In genomic region chr8:83898985-83899362, GRCm38 (mm10) we compare ENCODE assay signal across 8 mouse cellular contexts. TPM values are rescaled to one million over a fixed set of nuclear protein-coding genes. Genes with fewer than 3 reads are reported as not detected.
DNase-seq lines count a peak whose midpoint lies in the region; ATAC-seq and TF ChIP-seq lines count a peak whose summit lies in the region.

No protein-coding gene starts in this region.

- no peaks in the 10 kb centered on the region for H3K79me2 ChIP-seq in liver, adult 2 months (ENCODE audit: control insufficient read depth, insufficient read depth, low read length)

- H3K27ac ChIP-seq in forebrain, embryonic 14.5 days (ENCODE audit: low read depth, low read length), result peak overlapping the region; percentile 99
- peak overlapping the region; percentile 97 for H3K27ac ChIP-seq in intestine, embryonic 14.5 days (ENCODE audit: low read depth)
- no peak overlapping the region for H3K27ac ChIP-seq in liver, adult 2 months (replicated peaks; ENCODE audit: insufficient read depth, low read depth, low read length)

- H3K9me3 ChIP-seq in forebrain, embryonic 14.5 days (replicated peaks; ENCODE audit: control insufficient read depth, low read length), result no peaks in the 10 kb centered on the region
- H3K9me3 ChIP-seq in intestine, embryonic 14.5 days (ENCODE audit: control insufficient read depth, low read length), result no peaks in the 10 kb centered on the region

- peak overlapping the region; percentile 67 for H3K4me2 ChIP-seq in forebrain, embryonic 14.5 days (ENCODE audit: low read length)
- H3K4me2 ChIP-seq in intestine, embryonic 14.5 days (ENCODE audit: low read length), result peak overlapping the region; percentile 78

- 0% methylated on average over 13 of the region's 13 CpGs for WGBS in forebrain, embryonic 14.5 days
- WGBS in intestine, embryonic 14.5 days, result under 1% methylated on average over 13 of the region's 13 CpGs
- 7% methylated on average over 13 of the region's 13 CpGs for WGBS in liver, adult 2 months

- H3K4me3 ChIP-seq in forebrain, embryonic 14.5 days (ENCODE audit: low read depth, low read length), result peak overlapping the region; percentile 96
- H3K4me3 ChIP-seq in intestine, embryonic 14.5 days (ENCODE audit: low read depth, low read length), result peak overlapping the region; percentile 93
- no peak overlapping the region for H3K4me3 ChIP-seq in liver, adult 2 months (ENCODE audit: insufficient read depth, low read depth, low read length)

- peak overlapping the region; percentile 96 for H3K9ac ChIP-seq in forebrain, embryonic 14.5 days (ENCODE audit: low read length)
- peak overlapping the region; percentile 37 for H3K9ac ChIP-seq in intestine, embryonic 14.5 days (ENCODE audit: low read length)
- no peak overlapping the region for H3K9ac ChIP-seq in liver, adult 2 months (ENCODE audit: low read depth, low read length)

- H3K36me3 ChIP-seq in forebrain, embryonic 14.5 days (ENCODE audit: control insufficient read depth, insufficient read depth, low read length), result no peaks in the 10 kb centered on the region
- H3K36me3 ChIP-seq in intestine, embryonic 14.5 days (ENCODE audit: control insufficient read depth, insufficient read depth, low read length), result no peaks in the 10 kb centered on the region
- H3K36me3 ChIP-seq in liver, adult 2 months (ENCODE audit: control insufficient read depth, insufficient read depth, low read length), result no peaks in the 10 kb centered on the region

- TF ChIP-seq POLR2A in liver, adult 2 months (IDR thresholded peaks at IDR 0.05; ENCODE audit: extremely low read depth, insufficient read depth, low read length), result no peak

- peak; percentile 28 to 35 for DNase-seq in lung, adult 18-20 months
- DNase-seq in lung, postnatal 14 days, result no peak
- peak; percentile 99 for DNase-seq in brain, adult 2 months (ENCODE audit: low read depth, low spot score)
- peak; percentile 90 for DNase-seq in forebrain, embryonic 14.5 days (ENCODE audit: low spot score)
- DNase-seq in intestine, embryonic 14.5 days (ENCODE audit: low spot score), result no peak
- DNase-seq in liver, adult 2 months (ENCODE audit: extremely low read depth, low read depth, low spot score), result peak; percentile 40
- DNase-seq in neural tube, embryonic 10.5 days (ENCODE audit: extremely low spot score, low spot score), result peak; percentile 80
- DNase-seq in thymus, postnatal 36 days, result peak; percentile 27 to 38

- H3K27me3 ChIP-seq in forebrain, embryonic 14.5 days (replicated peaks; ENCODE audit: control insufficient read depth, insufficient read depth, low read length), result peaks cover 10% of the 10 kb centered on the region; the same call in 1 of the 2 replicates
- peaks cover 4% of the 10 kb centered on the region; the same call in 1 of the 2 replicates for H3K27me3 ChIP-seq in intestine, embryonic 14.5 days (replicated peaks; ENCODE audit: control insufficient read depth, insufficient read depth, low read length)
- H3K27me3 ChIP-seq in liver, adult 2 months (ENCODE audit: control insufficient read depth, insufficient read depth, low read length), result peaks cover 6% of the 10 kb centered on the region; the same call in 1 of the 2 replicates

- peaks cover 20% of the 10 kb centered on the region for H3K4me1 ChIP-seq in forebrain, embryonic 14.5 days (ENCODE audit: control insufficient read depth, insufficient read depth, low read length)
- H3K4me1 ChIP-seq in intestine, embryonic 14.5 days (replicated peaks; ENCODE audit: control insufficient read depth, insufficient read depth, low read length), result peaks cover 42% of the 10 kb centered on the region
- no peaks in the 10 kb centered on the region for H3K4me1 ChIP-seq in liver, adult 2 months (ENCODE audit: control insufficient read depth, insufficient read depth, low read length)

- ATAC-seq in forebrain, embryonic 14.5 days, result peak; percentile 9; the same call in 1 of the 2 replicates
- ATAC-seq in intestine, embryonic 14.5 days (replicated peaks; ENCODE audit: low FRiP score, low TSS enrichment, low read depth), result peak; percentile 9; the same call in 1 of the 2 replicates

- no peak for TF ChIP-seq CTCF in liver, adult 2 months (IDR thresholded peaks at IDR 0.05; ENCODE audit: low read depth, low read length)

RNA-seq across cellular contexts. Expression of gene Adgrl1, which starts 0.9 kb away (rescaled TPM):
- 44.4 and 50.9 TPM in 2 replicates for polyA plus RNA-seq in forebrain, embryonic 14.5 days (2014; fragmentation: Nextera tagmentation; extraction: Ambion mirVana)
- 21.8 and 24.9 TPM in 2 replicates for polyA plus RNA-seq in intestine, embryonic 14.5 days (2014; fragmentation: Nextera tagmentation; extraction: Ambion mirVana)
- total RNA-seq in liver, adult 2 months (2014; rRNA removed), result 1.6 TPM in 2 replicates
- 2.7 and 3.5 TPM in 2 replicates for polyA plus RNA-seq in liver, adult 2 months (2012; rRNA removed)

RNA-seq across cellular contexts. Expression of gene Gm10644, which starts 56.0 kb away (rescaled TPM):
- 0.61 and 0.93 TPM in 2 replicates for polyA plus RNA-seq in forebrain, embryonic 14.5 days (2014; fragmentation: Nextera tagmentation; extraction: Ambion mirVana)
- 0.23 and 0.37 TPM in 2 replicates for polyA plus RNA-seq in intestine, embryonic 14.5 days (2014; fragmentation: Nextera tagmentation; extraction: Ambion mirVana)
- total RNA-seq in liver, adult 2 months (2014; rRNA removed), result 1.8 and 2.0 TPM in 2 replicates
- polyA plus RNA-seq in liver, adult 2 months (2012; rRNA removed), result 4.0 and 4.3 TPM in 2 replicates

RNA-seq across cellular contexts. Expression of gene Asf1b, which starts 56.3 kb away (rescaled TPM):
- 23.8 and 31.6 TPM in 2 replicates for polyA plus RNA-seq in forebrain, embryonic 14.5 days (2014; fragmentation: Nextera tagmentation; extraction: Ambion mirVana)
- 64.8 and 70.9 TPM in 2 replicates for polyA plus RNA-seq in intestine, embryonic 14.5 days (2014; fragmentation: Nextera tagmentation; extraction: Ambion mirVana)
- total RNA-seq in liver, adult 2 months (2014; rRNA removed), result 0.37 and 1.1 TPM in 2 replicates
- 0.86 and 1.4 TPM in 2 replicates for polyA plus RNA-seq in liver, adult 2 months (2012; rRNA removed)

Comparison
In these comparisons a context has a peak if more than half of its experiments do, and no peak if none do; other contexts are left out.
1. DNase-seq: peak in lung, adult 18-20 months (2 of 2), brain, adult 2 months (single experiment), forebrain, embryonic 14.5 days (single experiment), liver, adult 2 months (single experiment), neural tube, embryonic 10.5 days (single experiment) and thymus, postnatal 36 days (2 of 2); none in lung, postnatal 14 days (single experiment) and intestine, embryonic 14.5 days (single experiment).
2. RNA of gene Asf1b, which starts 56.3 kb away (polyA plus RNA-seq): 64.8 to 70.9 TPM in intestine, embryonic 14.5 days and 23.8 to 31.6 TPM in forebrain, embryonic 14.5 days; 0.86 to 1.4 TPM in liver, adult 2 months; every median in the first group is over 10 times any median in the second.